Mouse (Mus musculus) testis, adult 2 months (tissue): Measurements from ENCODE around the gene Phactr3.

ENCODE experiments used
- CTCF ChIP-seq: fragments of 200-500 bp; IDR thresholded peaks from 2 replicates; pipeline ENCODE4 v1.5.1; 2012; ENCODE audit warnings: low read depth, mild to moderate bottlenecking, inconsistent platforms, low read length, moderate library complexity; ENCODE audit not compliant: control insufficient read depth, insufficient read depth, insufficient replicate concordance
- POLR2A ChIP-seq: fragments of 200-500 bp; IDR thresholded peaks from 2 replicates; pipeline ENCODE4 v1.6.1; 2012; ENCODE audit warnings: low read depth, mild to moderate bottlenecking, inconsistent platforms, low read length, moderate library complexity; ENCODE audit not compliant: control insufficient read depth

GRCm38 (mm10) chr2:178197542-178197941 lies 78.8 kb downstream of the Phactr3 start:
- TF ChIP-seq POLR2A (no peak), CTCF (no peak)
